Mouse (Mus musculus) left cerebral cortex, adult 6 months (tissue): ENCODE results near the gene Cyp4f40. TPM values are rescaled to one million over a fixed set of nuclear protein-coding genes. Genes with fewer than 3 reads are reported as not detected.

Experiments used
- long read RNA-seq, 2 experiments: library from polyadenylated mRNA; unstranded; transcript quantifications; one replicate each; pipeline ENCODE4 v2.0.0; 2019 to 2020
- polyA plus RNA-seq: library from polyadenylated mRNA; unstranded; fragments of <200 nt; fragmentation: Nextera tagmentation; gene quantifications from 2 replicates; pipeline ENCODE4 v1.2.3, GENCODE M21; 2021

Cyp4f40 gene
- not detected in 2 replicates for polyA plus RNA-seq
- long read RNA-seq, experiment 1: 0 reads
- long read RNA-seq, experiment 2: 0 reads

GRCm38 (mm10) chr17:32658712-32659111 is at the start of gene Cyp4f40:
Cyp4f40 (plus strand) TSS chr17:32658900.

DNA sequence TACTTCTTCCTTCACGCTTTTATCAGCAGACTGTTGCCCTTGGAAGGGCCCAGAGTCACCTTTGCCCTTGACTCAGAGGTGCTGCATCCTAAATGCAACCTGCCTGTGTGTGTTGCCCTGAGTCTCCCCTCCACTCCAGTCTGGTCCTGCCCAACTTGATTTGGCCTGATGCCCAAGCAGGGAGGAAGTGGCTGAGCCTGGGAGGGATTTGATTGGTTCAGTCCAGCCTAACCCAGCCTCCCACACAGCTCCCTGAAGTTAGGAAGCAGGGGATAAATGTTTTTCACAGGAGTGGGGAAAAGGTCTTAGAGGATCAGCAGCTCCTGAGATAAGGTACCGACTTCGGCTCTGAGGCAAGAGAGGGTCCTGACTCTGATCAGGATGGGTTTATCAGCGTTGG is 37.7 kb upstream of the Cyp4f40 start, which contains the start of gene Cyp4f37:
TSS of gene Cyp4f37 (plus strand) at position 292 of the 400 bp plus-strand sequence.

DNA sequence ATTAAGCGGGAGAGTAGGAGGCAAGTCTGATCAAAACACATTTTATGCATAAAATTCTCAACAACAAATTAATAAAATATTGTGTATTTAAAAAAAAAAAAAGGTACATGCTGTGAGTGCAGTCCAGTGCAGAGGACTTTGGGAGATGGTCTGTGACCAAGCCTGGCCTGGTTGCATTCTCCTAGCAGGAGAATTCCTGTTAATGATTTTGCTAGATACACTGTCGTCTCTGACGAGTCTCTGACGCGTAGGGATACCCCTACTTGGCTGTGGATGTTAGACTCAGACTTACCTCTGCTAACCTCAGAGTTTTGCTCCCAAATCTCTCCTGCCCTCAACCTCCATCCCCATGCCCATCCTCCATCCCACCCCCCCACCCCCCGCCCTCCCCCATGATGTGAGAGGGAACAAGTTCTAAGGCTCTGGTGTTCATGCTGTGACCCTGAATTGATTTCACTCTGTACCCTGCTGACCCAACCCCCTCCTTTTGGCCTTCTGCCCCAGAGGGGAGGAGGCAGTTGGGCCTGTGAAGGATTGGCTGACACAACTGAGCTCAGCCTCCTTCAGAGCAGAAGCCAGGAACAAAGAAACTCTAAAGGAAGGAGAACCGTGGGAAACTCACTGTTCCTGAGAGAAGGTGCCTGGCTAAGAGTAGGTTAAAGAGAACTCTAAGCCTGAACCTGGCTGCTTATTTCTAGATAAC is 26.5 kb downstream of the Cyp4f40 start, which contains the start of gene Cyp4f15:
TSS of gene Cyp4f15 (plus strand) at position 580 of the 703 bp plus-strand sequence.

Other genes with a start within 250 kb of the Cyp4f40 start
- not detected in 2 replicates for gene Pglyrp2, start 234.7 kb upstream of the Cyp4f40 start, polyA plus RNA-seq
- 0.06 TPM in 1 of 2 replicates, not detected in the other for gene Cyp4f39, start 206.2 kb upstream of the Cyp4f40 start, polyA plus RNA-seq
- 2.1 and 2.4 TPM in 2 replicates for gene Cyp4f17, start 152.8 kb upstream of the Cyp4f40 start, polyA plus RNA-seq
- gene Cyp4f16, start 122.3 kb upstream of the Cyp4f40 start, polyA plus RNA-seq: 2.4 and 2.7 TPM in 2 replicates
- gene Cyp4f37, start 37.6 kb upstream of the Cyp4f40 start, polyA plus RNA-seq: not detected in 2 replicates
- gene Cyp4f15, start 26.7 kb downstream of the Cyp4f40 start, polyA plus RNA-seq: 13.9 and 19.8 TPM in 2 replicates
- 7.2 and 10.7 TPM in 2 replicates for gene Zfp871, start 129.4 kb downstream of the Cyp4f40 start, polyA plus RNA-seq
- gene Zfp811, start 151.0 kb downstream of the Cyp4f40 start, polyA plus RNA-seq: 3.8 TPM in 2 replicates
- 9.2 and 9.3 TPM in 2 replicates for gene Zfp799, start 171.4 kb downstream of the Cyp4f40 start, polyA plus RNA-seq
- gene Zfp870, start 232.7 kb downstream of the Cyp4f40 start, polyA plus RNA-seq: 3.2 and 4.0 TPM in 2 replicates